Mouse (Mus musculus): ENCODE results near the gene Plch2. TPM values are rescaled to one million over a fixed set of nuclear protein-coding genes. Genes with fewer than 3 reads are reported as not detected.

Gene Plch2
- polyA plus RNA-seq, 1 experiment from 2014 or later: 5.2 TPM

GRCm38 (mm10) chr4:154963901-154964580 lies 92.5 kb downstream of the Plch2 start, which contains the start of gene Pank4:
Pank4 (plus strand) TSS chr4:154964123.
- H3K4me1 ChIP-seq (ENCODE audit: insufficient read depth): peaks cover 6% of the 10 kb centered on the region
- peaks cover 23% of the 10 kb centered on the region for H3K36me3 ChIP-seq (ENCODE audit: insufficient read depth)
- peak; percentile 95 for ATAC-seq (ENCODE audit: insufficient read depth)
- peak within 1 kb of the TSS; percentile 80 for H3K9ac ChIP-seq
- peak within 1 kb of the TSS; percentile 83 for H3K4me2 ChIP-seq
- WGBS: 1% methylated on average over 66 of the region's 66 CpGs
- peak within 1 kb of the TSS; percentile 89 for H3K27ac ChIP-seq (ENCODE audit: low read depth)
- DNase-seq: peak; percentile 97
- H3K27me3 ChIP-seq (ENCODE audit: insufficient read depth, low read length): peaks cover 45% of the 10 kb centered on the region
- TF ChIP-seq CTCF (IDR thresholded peaks at IDR 0.05; ENCODE audit: low read depth): no peak
- no peaks in the 10 kb centered on the region for H3K9me3 ChIP-seq (ENCODE audit: low read depth, low read length)
- H3K4me3 ChIP-seq (ENCODE audit: low read depth, low read length): peak within 1 kb of the TSS; percentile 87

- Histone ChIP-seq H3K9me3 (ENCODE audit: low read depth, low read length) (no peaks in the 10 kb centered on the region), H3K36me3 (ENCODE audit: insufficient read depth) (peaks cover 20% of the 10 kb centered on the region), H3K27me3 (ENCODE audit: insufficient read depth, low read length) (peaks cover 52% of the 10 kb centered on the region), H3K4me1 (ENCODE audit: insufficient read depth) (peaks cover 7% of the 10 kb centered on the region), H3K27ac (ENCODE audit: low read depth) (no peak overlapping the region), H3K4me3 (ENCODE audit: low read depth, low read length) (peak overlapping the region; percentile 87), H3K9ac (no peak overlapping the region), H3K4me2 (peak overlapping the region; percentile 83)
- WGBS: 24% methylated on average over 11 of the region's 11 CpGs
- DNase-seq (no peak), ATAC-seq (ENCODE audit: insufficient read depth) (no peak)
- TF ChIP-seq CTCF (IDR thresholded peaks at IDR 0.05; ENCODE audit: low read depth): no peak
Observed at GRCm38 (mm10) chr4:154963190-154963836, 93.3 kb downstream of the Plch2 start.

GRCm38 (mm10) chr4:154962683-154963082 lies 93.9 kb downstream of the Plch2 start:
- Histone ChIP-seq H3K27ac (ENCODE audit: low read depth) (no peak overlapping the region), H3K4me1 (ENCODE audit: insufficient read depth) (peaks cover 13% of the 10 kb centered on the region), H3K36me3 (ENCODE audit: insufficient read depth) (peaks cover 15% of the 10 kb centered on the region), H3K4me3 (ENCODE audit: low read depth, low read length) (no peak overlapping the region), H3K9ac (no peak overlapping the region), H3K9me3 (ENCODE audit: low read depth, low read length) (no peaks in the 10 kb centered on the region), H3K4me2 (peak overlapping the region; percentile 83; the same call in 1 of the 2 replicates), H3K27me3 (ENCODE audit: insufficient read depth, low read length) (peaks cover 55% of the 10 kb centered on the region)
- TF ChIP-seq CTCF (IDR thresholded peaks at IDR 0.05; ENCODE audit: low read depth): no peak
- WGBS: 80% methylated on average over 7 of the region's 7 CpGs
- ATAC-seq (ENCODE audit: insufficient read depth) (no peak), DNase-seq (no peak)

GRCm38 (mm10) chr4:154961911-154962310 lies 94.7 kb downstream of the Plch2 start:
- DNase-seq: peak; percentile 28
- no peak for TF ChIP-seq CTCF (IDR thresholded peaks at IDR 0.05; ENCODE audit: low read depth)

GRCm38 (mm10) chr4:154961226-154961738 lies 95.3 kb downstream of the Plch2 start:
- TF ChIP-seq CTCF (IDR thresholded peaks at IDR 0.05; ENCODE audit: low read depth): no peak
- ATAC-seq (ENCODE audit: insufficient read depth) (no peak), DNase-seq (peak; percentile 41)
- Histone ChIP-seq H3K4me3 (ENCODE audit: low read depth, low read length) (peak overlapping the region; percentile 41), H3K27ac (ENCODE audit: low read depth) (no peak overlapping the region), H3K4me1 (ENCODE audit: insufficient read depth) (peaks cover 17% of the 10 kb centered on the region), H3K9me3 (ENCODE audit: low read depth, low read length) (no peaks in the 10 kb centered on the region), H3K36me3 (ENCODE audit: insufficient read depth) (peaks cover 6% of the 10 kb centered on the region; the same call in 1 of the 2 replicates), H3K9ac (peak overlapping the region; percentile 32), H3K4me2 (peak overlapping the region; percentile 68), H3K27me3 (ENCODE audit: insufficient read depth, low read length) (peaks cover 64% of the 10 kb centered on the region)
- under 1% methylated on average over 47 of the region's 47 CpGs for WGBS

More at GRCm38 (mm10) chr4:154961911-154962310, 94.7 kb downstream of the Plch2 start:
- H3K4me2 ChIP-seq: peak overlapping the region; percentile 68
- H3K4me1 ChIP-seq (ENCODE audit: insufficient read depth): peaks cover 17% of the 10 kb centered on the region
- no peak overlapping the region for H3K9ac ChIP-seq
- ATAC-seq (ENCODE audit: insufficient read depth): no peak
- no peak overlapping the region for H3K27ac ChIP-seq (ENCODE audit: low read depth)
- H3K36me3 ChIP-seq (ENCODE audit: insufficient read depth): peaks cover 12% of the 10 kb centered on the region; the same call in 1 of the 2 replicates
- H3K4me3 ChIP-seq (ENCODE audit: low read depth, low read length): peak overlapping the region; percentile 41
- WGBS: 27% methylated on average over 13 of the region's 13 CpGs
- peaks cover 62% of the 10 kb centered on the region for H3K27me3 ChIP-seq (ENCODE audit: insufficient read depth, low read length)
- no peaks in the 10 kb centered on the region for H3K9me3 ChIP-seq (ENCODE audit: low read depth, low read length)

- H3K9me3 ChIP-seq (ENCODE audit: low read depth, low read length): no peaks in the 10 kb centered on the region
- ATAC-seq (ENCODE audit: insufficient read depth) (no peak), DNase-seq (peak; percentile 59)
- 1% methylated on average over 62 of the region's 65 CpGs for WGBS
- peak within 1 kb of the TSS; percentile 68 for H3K4me2 ChIP-seq
- peaks cover 64% of the 10 kb centered on the region for H3K27me3 ChIP-seq (ENCODE audit: insufficient read depth, low read length)
- H3K36me3 ChIP-seq (ENCODE audit: insufficient read depth): 0 out of 2 replicates have a peak, but pooled peaks cover 2% of the 10 kb centered on the region
- peak within 1 kb of the TSS; percentile 41 for H3K4me3 ChIP-seq (ENCODE audit: low read depth, low read length)
- no peak within 1 kb of the TSS for H3K27ac ChIP-seq (ENCODE audit: low read depth)
- H3K4me1 ChIP-seq (ENCODE audit: insufficient read depth): peaks cover 17% of the 10 kb centered on the region
- H3K9ac ChIP-seq: peak within 1 kb of the TSS; percentile 32
- no peak for TF ChIP-seq CTCF (IDR thresholded peaks at IDR 0.05; ENCODE audit: low read depth)
Observed at GRCm38 (mm10) chr4:154960690-154961225, 95.8 kb downstream of the Plch2 start, which contains the start of gene Hes5. Hes5 (plus strand) TSS chr4:154960923.

Measured in lung, embryonic 14.5 days (tissue).